Mouse (Mus musculus): ENCODE results near the gene Slc16a2.

DNA sequence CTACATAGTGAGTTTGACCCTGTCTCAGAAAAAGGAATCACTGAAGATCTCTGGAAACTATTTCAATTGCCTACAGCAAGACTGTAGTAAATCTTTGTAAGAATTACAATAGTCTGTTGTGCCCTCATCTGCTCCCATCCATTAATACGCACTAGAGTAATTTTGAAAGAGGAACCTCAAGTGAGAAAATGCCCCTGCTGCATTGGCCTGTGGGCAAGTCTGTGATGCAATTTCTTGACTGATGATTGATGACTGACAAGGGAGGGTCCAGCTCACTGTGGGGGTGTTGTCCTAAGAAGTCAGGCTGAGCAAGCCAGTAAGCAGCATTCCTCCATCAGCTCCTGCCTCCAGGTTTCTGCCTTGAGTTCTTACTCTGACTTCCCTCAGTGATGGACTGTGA, 75.6 kb downstream of the Slc16a2 start:
- TF ChIP-seq CTCF (IDR thresholded peaks at IDR 0.05) (no peak), EP300 (IDR thresholded peaks at IDR 0.05) (no peak)

Measured in lung, postnatal 0 days (tissue).